Mouse (Mus musculus) frontal cortex, adult 2 months (tissue): ENCODE measurements around the gene 1110059E24Rik. TPM values are rescaled to one million over a fixed set of nuclear protein-coding genes. Genes with fewer than 3 reads are reported as not detected.

Experiments
- polyA plus RNA-seq: library from polyadenylated mRNA; depleted of rRNA; stranded (reverse); fragments of >200 nt; gene quantifications from 2 replicates; pipeline ENCODE4 v1.2.3, GENCODE M21; 2012; rRNA removed

Gene 1110059E24Rik
- polyA plus RNA-seq, 1 experiment = 29.6 TPM

Other genes starting within 250 kb of the 1110059E24Rik start
- gene Gda, start 179.5 kb downstream of the 1110059E24Rik start, polyA plus RNA-seq = 81.8 and 89.4 TPM in 2 replicates
- 25.4 and 28.3 TPM in 2 replicates for gene Abhd17b, start 209 bp upstream of the 1110059E24Rik start, polyA plus RNA-seq
- 7.5 and 8.1 TPM in 2 replicates for gene Cemip2, start 125.4 kb upstream of the 1110059E24Rik start, polyA plus RNA-seq